Mouse (Mus musculus) cortical plate, adult 2 months (tissue): ENCODE measurements around the gene Fmo3. TPM values are rescaled to one million over a fixed set of nuclear protein-coding genes. Genes with fewer than 3 reads are reported as not detected.

Experiments
- H3K27ac ChIP-seq: fragments of 200-500 bp; 2 replicates; pipeline ENCODE4 v1.5.1; 2012; ENCODE audit warnings: low read length, control low read depth, inconsistent platforms; ENCODE audit not compliant: insufficient read depth
- H3K4me1 ChIP-seq: fragments of 200-500 bp; 2 replicates; pipeline ENCODE4 v1.6.1; 2011; ENCODE audit warnings: low read length; ENCODE audit not compliant: control insufficient read depth, insufficient read depth
- H3K4me3 ChIP-seq: fragments of 200-500 bp; 2 replicates; pipeline ENCODE4 v1.5.1; 2011; ENCODE audit warnings: mild to moderate bottlenecking, low read length, control low read depth; ENCODE audit not compliant: insufficient read depth
- CTCF ChIP-seq: fragments of 200-500 bp; IDR thresholded peaks from 2 replicates; pipeline ENCODE4 v1.5.1; 2011; ENCODE audit warnings: mild to moderate bottlenecking, control low read depth, low read length; ENCODE audit not compliant: insufficient read depth; ENCODE audit errors: extremely low read depth
- POLR2A ChIP-seq: fragments of 200-500 bp; IDR thresholded peaks from 2 replicates; pipeline ENCODE4 v1.6.1; 2011; ENCODE audit warnings: mild to moderate bottlenecking, low read length, control low read depth; ENCODE audit not compliant: insufficient read depth; ENCODE audit errors: extremely low read depth
- polyA plus RNA-seq: library from polyadenylated mRNA; depleted of rRNA; stranded (reverse); fragments of >200 nt; gene quantifications from 2 replicates; pipeline ENCODE4 v1.2.3, GENCODE M21; 2012; rRNA removed

Fmo3 gene
- not detected in 2 replicates for polyA plus RNA-seq

DNA sequence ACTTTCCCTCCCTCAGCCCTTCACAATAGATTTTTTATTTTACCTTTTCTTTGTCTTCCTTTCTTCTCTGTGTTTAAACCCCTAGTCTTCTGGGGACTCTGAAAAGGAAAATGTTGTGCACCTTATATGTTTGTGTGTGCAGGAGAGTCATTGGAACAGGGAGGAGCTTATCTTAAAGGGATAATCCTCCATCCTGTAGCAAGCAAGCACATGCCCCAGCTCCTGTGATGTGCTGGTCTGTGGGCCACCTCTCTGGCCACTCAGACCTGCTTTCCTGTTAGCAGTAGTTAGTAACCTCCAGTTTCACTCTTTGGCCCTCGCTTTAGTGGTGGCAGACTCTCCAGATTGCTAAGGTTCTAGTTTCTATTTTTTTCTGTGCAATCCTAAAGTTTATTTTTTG is at the start of gene Fmo3:
Gene Fmo3, minus strand, starts transcription at position 101 of the 400 bp plus-strand sequence.
- Histone ChIP-seq H3K4me3 (no peak within 1 kb of the TSS), H3K4me1 (no peaks in the 10 kb centered on the region), H3K27ac (no peak within 1 kb of the TSS)
- TF ChIP-seq POLR2A: no peak
- no peak for TF ChIP-seq CTCF

GRCm38 (mm10) chr1:163023075-163023474 is 38.7 kb upstream of the Fmo3 start:
- no peak overlapping the region for H3K27ac ChIP-seq
- TF ChIP-seq CTCF (no peak), POLR2A (no peak)
- H3K4me1 ChIP-seq: no peaks in the 10 kb centered on the region
- no peak overlapping the region for H3K4me3 ChIP-seq

GRCm38 (mm10) chr1:163009220-163009619 is 24.9 kb upstream of the Fmo3 start:
- Histone ChIP-seq H3K27ac (no peak overlapping the region), H3K4me3 (no peak overlapping the region), H3K4me1 (no peaks in the 10 kb centered on the region)
- TF ChIP-seq POLR2A: no peak
- TF ChIP-seq CTCF: no peak

GRCm38 (mm10) chr1:163003496-163003895 is 19.2 kb upstream of the Fmo3 start:
- TF ChIP-seq POLR2A: no peak
- TF ChIP-seq CTCF: no peak
- H3K4me3 ChIP-seq: no peak overlapping the region
- no peak overlapping the region for H3K27ac ChIP-seq
- no peaks in the 10 kb centered on the region for H3K4me1 ChIP-seq

GRCm38 (mm10) chr1:163001271-163001829 is 17.0 kb upstream of the Fmo3 start:
- Histone ChIP-seq H3K4me1 (no peaks in the 10 kb centered on the region), H3K4me3 (no peak overlapping the region), H3K27ac (no peak overlapping the region)
- TF ChIP-seq CTCF: no peak
- TF ChIP-seq POLR2A: no peak

- Histone ChIP-seq H3K4me1 (no peaks in the 10 kb centered on the region), H3K4me3 (no peak overlapping the region), H3K27ac (no peak overlapping the region)
- TF ChIP-seq POLR2A (no peak), CTCF (no peak)
Measured at GRCm38 (mm10) chr1:162987546-162987945, 3.2 kb upstream of the Fmo3 start.

GRCm38 (mm10) chr1:162986777-162987176 is 2.4 kb upstream of the Fmo3 start:
- Histone ChIP-seq H3K4me1 (no peaks in the 10 kb centered on the region), H3K4me3 (no peak overlapping the region), H3K27ac (no peak overlapping the region)
- TF ChIP-seq POLR2A: no peak
- no peak for TF ChIP-seq CTCF

GRCm38 (mm10) chr1:162986121-162986748 is 1.9 kb upstream of the Fmo3 start:
- H3K4me3 ChIP-seq: no peak overlapping the region
- TF ChIP-seq POLR2A (no peak), CTCF (no peak)
- H3K4me1 ChIP-seq: no peaks in the 10 kb centered on the region
- H3K27ac ChIP-seq: no peak overlapping the region

DNA sequence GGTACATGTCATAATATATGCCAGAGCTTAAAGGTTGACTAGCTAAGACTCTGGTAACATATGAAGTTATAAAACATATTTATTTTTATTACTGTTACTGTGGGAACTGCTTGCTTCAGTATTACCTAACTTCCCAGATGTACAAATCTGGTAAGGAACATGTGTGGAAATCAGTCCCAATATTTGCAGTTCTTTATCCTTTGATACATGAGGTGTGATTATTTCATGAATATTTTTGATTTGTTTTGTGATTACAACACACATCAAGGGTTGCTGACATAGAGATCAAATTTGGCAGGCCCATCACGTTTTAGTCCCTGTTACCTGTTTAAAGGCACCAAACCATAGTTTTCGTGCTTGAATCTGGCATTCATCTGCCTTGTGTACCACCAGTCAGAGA is 20.8 kb downstream of the Fmo3 start:
- Histone ChIP-seq H3K27ac (no peak overlapping the region), H3K4me3 (no peak overlapping the region), H3K4me1 (no peaks in the 10 kb centered on the region)
- no peak for TF ChIP-seq POLR2A
- no peak for TF ChIP-seq CTCF

- no peak overlapping the region for H3K4me3 ChIP-seq
- no peaks in the 10 kb centered on the region for H3K4me1 ChIP-seq
- TF ChIP-seq POLR2A: no peak
- no peak for TF ChIP-seq CTCF
- no peak overlapping the region for H3K27ac ChIP-seq
Measured at GRCm38 (mm10) chr1:162957422-162957821, 26.9 kb downstream of the Fmo3 start.
